Mouse (Mus musculus): ENCODE measurements around the gene Polr1d. TPM values are rescaled to one million over a fixed set of nuclear protein-coding genes. Genes with fewer than 3 reads are reported as not detected.

Polr1d gene
- polyA plus RNA-seq, 1 experiment from 2014 or later = 161 TPM

GRCm38 (mm10) chr5:147157441-147157840 lies 80.6 kb downstream of the Polr1d start:
- H3K27me3 ChIP-seq (ENCODE audit: insufficient read depth, low read length) = no peaks in the 10 kb centered on the region
- H3K4me1 ChIP-seq (replicated peaks; ENCODE audit: insufficient read depth, low read length) = no peaks in the 10 kb centered on the region
- no peak for DNase-seq (ENCODE audit: low spot score)
- no peak overlapping the region for H3K4me2 ChIP-seq (ENCODE audit: low read length)
- H3K36me3 ChIP-seq (ENCODE audit: insufficient read depth, low read length) = no peaks in the 10 kb centered on the region
- H3K27ac ChIP-seq = no peak overlapping the region
- 80% methylated on average over 7 of the region's 7 CpGs for WGBS
- H3K9me3 ChIP-seq (replicated peaks; ENCODE audit: low read length) = no peaks in the 10 kb centered on the region
- no peak for ATAC-seq (replicated peaks; ENCODE audit: low FRiP score, low read depth)
- no peak overlapping the region for H3K9ac ChIP-seq (ENCODE audit: low read depth, low read length)
- no peak for TF ChIP-seq CTCF (IDR thresholded peaks at IDR 0.05; ENCODE audit: low read depth)
- no peak overlapping the region for H3K4me3 ChIP-seq (replicated peaks; ENCODE audit: low read depth, low read length)

DNA sequence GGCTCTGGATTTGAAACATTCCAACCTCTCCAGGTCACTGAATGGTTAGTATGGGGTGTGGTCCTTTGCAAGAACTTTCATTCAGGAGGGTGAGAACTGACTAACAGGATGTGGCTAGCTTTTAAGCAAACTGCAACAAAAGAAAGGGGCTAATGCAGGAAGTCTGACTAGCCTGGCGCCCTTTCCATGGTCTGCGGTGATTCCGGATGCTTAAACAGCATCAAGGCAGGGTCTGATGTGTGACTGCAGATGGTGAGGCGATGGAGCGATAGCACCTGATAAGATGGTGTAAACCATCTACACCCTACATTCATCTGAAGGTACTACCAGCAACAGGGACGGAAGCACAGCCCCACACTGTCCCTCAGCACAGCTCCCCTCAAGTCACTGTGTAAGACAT lies 82.5 kb downstream of the Polr1d start:
- Histone ChIP-seq H3K9me3 (replicated peaks; ENCODE audit: low read length) (no peaks in the 10 kb centered on the region), H3K9ac (ENCODE audit: low read depth, low read length) (no peak overlapping the region), H3K27ac (no peak overlapping the region), H3K4me3 (replicated peaks; ENCODE audit: low read depth, low read length) (no peak overlapping the region), H3K36me3 (ENCODE audit: insufficient read depth, low read length) (no peaks in the 10 kb centered on the region), H3K4me1 (replicated peaks; ENCODE audit: insufficient read depth, low read length) (no peaks in the 10 kb centered on the region), H3K4me2 (ENCODE audit: low read length) (no peak overlapping the region), H3K27me3 (ENCODE audit: insufficient read depth, low read length) (no peaks in the 10 kb centered on the region)
- no peak for DNase-seq (ENCODE audit: low spot score)
- TF ChIP-seq CTCF (IDR thresholded peaks at IDR 0.05; ENCODE audit: low read depth) = no peak
- no peak for ATAC-seq (replicated peaks; ENCODE audit: low FRiP score, low read depth)
- 83% methylated on average over 6 of the region's 6 CpGs for WGBS

- Histone ChIP-seq H3K27me3 (ENCODE audit: insufficient read depth, low read length) (no peaks in the 10 kb centered on the region), H3K27ac (no peak overlapping the region), H3K9ac (ENCODE audit: low read depth, low read length) (no peak overlapping the region), H3K4me2 (ENCODE audit: low read length) (no peak overlapping the region), H3K4me1 (replicated peaks; ENCODE audit: insufficient read depth, low read length) (no peaks in the 10 kb centered on the region), H3K36me3 (ENCODE audit: insufficient read depth, low read length) (no peaks in the 10 kb centered on the region), H3K4me3 (replicated peaks; ENCODE audit: low read depth, low read length) (no peak overlapping the region), H3K9me3 (replicated peaks; ENCODE audit: low read length) (no peaks in the 10 kb centered on the region)
- no peak for TF ChIP-seq CTCF (IDR thresholded peaks at IDR 0.05; ENCODE audit: low read depth)
- WGBS = 86% methylated on average over 2 of the region's 2 CpGs
- no peak for ATAC-seq (replicated peaks; ENCODE audit: low FRiP score, low read depth)
- no peak for DNase-seq (ENCODE audit: low spot score)
Measured at GRCm38 (mm10) chr5:147159792-147160191, 82.9 kb downstream of the Polr1d start.

Other genes with a start within 250 kb of the Polr1d start
- gene Rpl21, start 244.2 kb upstream of the Polr1d start, polyA plus RNA-seq (2015; fragmentation: Nextera tagmentation; extraction: Ambion mirVana) = 604 and 688 TPM in 2 replicates
- gene Rasl11a, start 232.0 kb upstream of the Polr1d start, polyA plus RNA-seq (2015; fragmentation: Nextera tagmentation; extraction: Ambion mirVana) = 112 and 115 TPM in 2 replicates
- gene Gtf3a, start 128.4 kb upstream of the Polr1d start, polyA plus RNA-seq (2015; fragmentation: Nextera tagmentation; extraction: Ambion mirVana) = 112 TPM in 2 replicates
- gene Mtif3, start 113.2 kb upstream of the Polr1d start, polyA plus RNA-seq (2015; fragmentation: Nextera tagmentation; extraction: Ambion mirVana) = 30.6 and 32.3 TPM in 2 replicates
- 11.8 and 12.4 TPM in 2 replicates for gene Lnx2, start 464 bp upstream of the Polr1d start, polyA plus RNA-seq (2015; fragmentation: Nextera tagmentation; extraction: Ambion mirVana)
- gene Gsx1, start 111.6 kb downstream of the Polr1d start, polyA plus RNA-seq (2015; fragmentation: Nextera tagmentation; extraction: Ambion mirVana) = not detected in 2 replicates
- not detected in 2 replicates for gene Pdx1, start 192.9 kb downstream of the Polr1d start, polyA plus RNA-seq (2015; fragmentation: Nextera tagmentation; extraction: Ambion mirVana)
- gene Cdx2, start 230.2 kb downstream of the Polr1d start, polyA plus RNA-seq (2015; fragmentation: Nextera tagmentation; extraction: Ambion mirVana) = not detected in 2 replicates
- gene Urad, start 245.4 kb downstream of the Polr1d start, polyA plus RNA-seq (2015; fragmentation: Nextera tagmentation; extraction: Ambion mirVana) = not detected in 2 replicates